Mouse (Mus musculus): ENCODE data around the gene Apmap.
"Not testable (repeated sequence)": the region's sequence is repeated elsewhere in the genome, so short reads cannot be mapped to it uniquely, and the experiment has no call there.

Apmap gene

DNA sequence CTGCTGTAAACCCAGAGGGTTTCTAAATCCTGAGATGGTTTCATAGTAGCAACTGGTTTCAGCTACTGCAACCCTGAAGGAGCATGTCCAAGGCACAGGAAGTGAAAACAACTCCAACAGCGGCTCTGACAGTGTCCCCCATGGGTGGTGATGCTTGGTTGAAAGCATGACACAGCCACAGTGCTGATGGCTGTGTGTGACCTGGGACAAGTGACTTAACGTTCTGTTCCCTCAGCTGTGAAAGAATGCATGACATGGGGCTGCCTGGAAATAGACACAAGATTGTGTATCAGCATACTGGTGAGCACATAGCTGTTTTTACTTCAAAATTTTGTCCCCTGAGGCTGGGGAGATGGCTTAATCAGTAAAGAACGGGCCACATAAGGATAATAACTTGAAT is 13.3 kb upstream of the Apmap start:
- DNase-seq (ENCODE audit: low spot score in 2 of 2): no peak

- DNase-seq (ENCODE audit: low spot score in 2 of 2): no peak
Observed at GRCm38 (mm10) chr2:150610097-150610496, 1.7 kb upstream of the Apmap start.

DNA sequence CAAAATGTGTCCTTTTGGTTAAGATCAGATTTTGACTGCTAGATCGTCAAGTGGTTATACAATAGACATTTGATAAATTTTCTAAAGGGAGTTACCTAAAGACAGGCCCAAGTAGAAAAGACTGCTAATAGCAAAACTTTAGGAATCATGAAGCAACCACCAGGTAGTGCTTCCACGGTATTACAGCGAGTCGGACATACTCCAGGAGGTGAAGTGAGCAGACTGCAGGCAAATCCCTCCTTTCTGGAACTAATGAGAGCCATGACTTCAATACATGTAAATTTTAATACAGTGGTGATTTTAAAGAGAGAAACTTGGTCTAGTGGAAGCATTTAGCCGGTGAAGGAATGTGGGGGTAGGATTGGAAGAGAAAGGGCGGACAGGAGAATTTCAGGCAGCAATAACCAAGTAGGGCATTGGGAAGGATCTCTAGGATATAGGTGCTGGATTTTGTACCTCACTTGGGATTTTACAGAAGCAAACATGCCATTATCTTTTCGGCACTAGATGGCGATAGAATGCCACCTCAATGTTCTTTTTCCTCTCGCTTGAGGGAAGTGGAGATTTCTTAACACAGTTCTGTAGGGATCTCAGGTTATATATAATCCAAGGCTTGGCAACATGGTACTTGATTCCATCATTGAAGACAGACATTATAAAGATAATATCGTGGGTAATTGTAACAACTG is 649 bp upstream of the Apmap start:
- DNase-seq (ENCODE audit: low spot score in 2 of 2): peak; percentile 37 to 63

- no peak for DNase-seq (ENCODE audit: low spot score in 2 of 2)
Observed at GRCm38 (mm10) chr2:150607086-150607485, 1.3 kb downstream of the Apmap start.

DNA sequence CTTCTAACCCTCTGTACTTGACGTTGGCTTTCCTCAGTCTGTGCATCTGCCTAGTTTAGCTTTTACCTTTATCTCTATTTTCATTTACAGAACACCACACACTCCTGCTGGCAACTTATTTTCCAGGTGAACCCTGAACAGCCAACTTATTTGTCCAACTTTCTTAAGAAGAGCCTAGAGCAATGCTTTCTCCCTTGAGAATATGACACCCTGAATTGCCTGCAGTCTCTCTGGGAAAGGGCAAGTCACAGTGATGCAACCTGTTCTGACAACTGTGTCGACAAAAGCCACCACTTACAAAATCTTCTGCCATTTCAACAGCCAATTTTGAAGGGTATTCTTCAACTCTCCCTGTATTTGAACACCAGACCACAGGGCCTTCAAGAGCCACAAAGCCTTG is 3.6 kb downstream of the Apmap start:
- DNase-seq (ENCODE audit: low spot score in 2 of 2): no peak

DNA sequence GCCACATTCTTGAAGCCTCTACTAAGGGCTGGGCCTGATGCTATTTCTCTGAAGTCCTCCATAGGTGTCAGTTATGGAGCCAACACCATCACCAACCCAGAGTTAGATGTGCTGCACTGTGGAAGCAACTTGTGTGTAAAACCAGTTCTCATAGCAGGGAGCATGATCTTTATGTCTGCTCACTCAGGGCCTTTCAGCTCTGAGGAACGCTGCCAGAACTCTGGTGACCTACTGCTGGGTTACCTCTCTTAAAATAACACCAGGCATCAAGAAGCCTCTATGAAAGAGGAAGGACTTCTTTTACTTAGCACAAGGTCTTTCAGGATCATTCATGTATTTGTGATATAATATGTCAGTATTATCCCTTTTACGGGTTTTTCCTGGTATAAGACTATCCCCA is 6.2 kb downstream of the Apmap start:
- DNase-seq (ENCODE audit: low spot score in 2 of 2): no peak

- DNase-seq (ENCODE audit: low spot score in 2 of 2): no peak
Observed at GRCm38 (mm10) chr2:150600263-150600662, 8.1 kb downstream of the Apmap start.

- no peak for DNase-seq (ENCODE audit: low spot score in 2 of 2)
Observed at GRCm38 (mm10) chr2:150595411-150596190, 12.8 kb downstream of the Apmap start.

DNA sequence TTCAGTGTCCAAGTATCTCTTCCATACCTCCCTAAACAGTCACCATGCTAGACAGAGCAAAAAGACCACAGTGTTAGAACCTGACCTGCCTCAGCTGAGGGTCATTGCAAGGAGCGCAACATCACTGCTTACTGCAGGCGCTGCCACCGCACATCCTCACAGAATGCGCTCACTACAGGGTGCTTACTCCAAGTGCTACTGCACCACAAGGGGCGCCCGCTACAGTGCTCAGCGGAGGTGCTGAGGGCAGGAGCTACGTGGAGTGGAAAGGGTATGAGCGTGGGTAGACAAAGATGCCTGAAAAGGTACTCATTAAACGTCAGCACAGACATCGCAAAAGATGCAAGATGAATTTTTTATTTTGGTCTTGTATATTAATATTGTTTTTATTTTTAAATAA is 19.3 kb downstream of the Apmap start:
- DNase-seq (ENCODE audit: low spot score in 2 of 2): no peak

DNA sequence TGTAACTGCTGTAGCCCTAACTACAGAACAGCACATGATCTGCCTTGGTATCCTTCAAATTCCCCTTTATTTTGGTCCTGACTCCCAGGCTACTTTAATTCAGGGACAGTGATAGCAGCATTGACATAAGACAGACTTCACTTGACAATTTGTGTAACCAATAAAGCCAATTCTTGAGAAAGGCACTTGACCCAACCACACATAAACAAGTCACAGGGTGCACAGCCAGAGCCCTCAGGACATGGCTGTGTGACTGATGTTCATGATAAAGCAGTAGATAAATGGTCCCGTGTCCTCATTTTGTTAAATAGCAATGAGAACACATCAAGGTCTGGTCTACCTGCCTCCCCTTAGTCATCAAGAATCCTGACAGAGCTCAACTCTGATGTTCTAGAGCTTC is 28.7 kb downstream of the Apmap start:
- no peak for DNase-seq (ENCODE audit: low spot score in 2 of 2)

DNA sequence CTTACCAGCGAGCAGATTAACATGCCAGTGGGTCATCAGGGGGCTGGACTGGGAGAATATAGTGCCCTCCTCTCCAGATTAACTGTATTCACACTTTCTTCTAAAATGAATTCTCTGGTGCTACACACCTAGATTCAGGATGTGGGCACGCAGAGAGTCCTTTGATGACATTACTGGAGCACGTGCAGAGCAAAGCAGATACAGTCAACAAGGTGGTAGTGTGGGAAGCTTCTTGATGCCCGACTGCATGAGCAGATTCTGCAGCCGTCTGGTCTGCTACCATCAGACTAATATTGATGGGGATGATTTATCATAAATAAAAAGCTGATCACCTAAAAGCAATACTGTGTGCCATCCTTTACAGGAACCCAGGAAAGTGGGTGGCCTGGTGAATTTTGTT is 29.8 kb downstream of the Apmap start:
- no peak for DNase-seq (ENCODE audit: low spot score in 2 of 2)

DNA sequence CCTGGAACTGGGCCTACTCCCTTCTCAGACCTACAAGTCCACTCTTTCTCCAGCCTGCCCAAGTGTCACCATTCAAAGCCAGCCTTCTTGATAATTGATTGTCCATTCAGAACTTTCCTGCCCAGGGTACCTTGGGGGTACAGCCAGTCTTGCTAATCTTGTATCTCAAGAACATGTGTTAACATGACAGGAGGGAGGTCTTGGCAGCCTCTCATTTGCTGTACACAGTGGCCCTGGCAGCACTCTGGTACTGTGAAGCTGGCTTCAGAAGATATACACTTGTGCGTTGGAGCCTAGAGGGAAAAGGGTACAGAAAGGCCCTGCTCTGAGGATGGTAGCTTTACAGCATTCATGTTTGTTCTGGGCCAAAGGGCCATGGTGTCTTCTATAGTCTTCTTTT is 32.1 kb downstream of the Apmap start:
- no peak for DNase-seq (ENCODE audit: low spot score in 2 of 2)

- DNase-seq (ENCODE audit: low spot score in 2 of 2): no peak
Observed at GRCm38 (mm10) chr2:150572463-150572862, 35.9 kb downstream of the Apmap start.

GRCm38 (mm10) chr2:150570761-150571160 is 37.6 kb downstream of the Apmap start:
- no peak for DNase-seq (ENCODE audit: low spot score in 2 of 2)

GRCm38 (mm10) chr2:150569847-150570590 is 38.3 kb downstream of the Apmap start, which contains the start of gene Cst7:
Gene Cst7, plus strand, starts transcription at chr2:150570415.
- peak in 1 of 2 experiments; percentile 27 for DNase-seq (ENCODE audit: low spot score in 2 of 2)

DNA sequence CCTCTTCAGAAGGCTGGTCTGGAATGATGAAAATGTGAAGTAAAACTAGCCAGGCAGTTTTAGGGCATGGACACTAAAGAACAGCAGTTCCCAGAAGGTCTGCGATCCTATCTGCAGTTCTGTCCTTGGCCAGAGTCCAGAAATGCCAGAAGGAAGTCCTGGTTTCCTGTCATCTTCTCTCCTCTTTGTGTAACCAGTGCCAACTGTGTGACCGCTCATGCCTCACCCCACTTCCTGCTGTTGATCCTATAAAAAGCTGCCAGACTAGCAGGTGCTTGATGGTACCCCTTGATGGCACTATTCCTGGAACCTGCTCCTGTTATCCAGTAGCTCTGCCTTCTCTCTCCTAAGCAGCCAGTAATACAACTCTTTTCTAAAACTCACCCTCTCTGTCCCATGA is 41.3 kb downstream of the Apmap start:
- DNase-seq (ENCODE audit: low spot score in 2 of 2): no peak

DNA sequence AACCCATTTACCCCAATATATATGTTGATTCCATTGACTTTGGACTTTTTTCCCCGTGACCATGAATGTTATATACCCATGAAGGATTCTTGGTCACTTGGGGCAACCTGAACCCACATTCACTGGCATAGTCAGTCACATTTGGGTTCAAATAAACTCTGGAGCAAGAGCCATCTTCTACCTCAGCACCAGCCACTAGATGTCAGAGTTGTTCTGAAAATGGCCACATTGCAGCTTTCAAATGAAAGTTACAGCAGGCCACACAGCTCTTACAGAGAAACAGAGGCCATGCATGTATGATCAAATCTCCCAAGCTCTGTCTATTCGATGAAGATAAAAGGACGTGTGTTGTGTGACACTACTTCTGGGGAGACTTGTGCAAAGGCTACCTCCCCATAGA is 49.8 kb downstream of the Apmap start:
- peak in 1 of 2 experiments; percentile 40 for DNase-seq (ENCODE audit: low spot score in 2 of 2)

DNA sequence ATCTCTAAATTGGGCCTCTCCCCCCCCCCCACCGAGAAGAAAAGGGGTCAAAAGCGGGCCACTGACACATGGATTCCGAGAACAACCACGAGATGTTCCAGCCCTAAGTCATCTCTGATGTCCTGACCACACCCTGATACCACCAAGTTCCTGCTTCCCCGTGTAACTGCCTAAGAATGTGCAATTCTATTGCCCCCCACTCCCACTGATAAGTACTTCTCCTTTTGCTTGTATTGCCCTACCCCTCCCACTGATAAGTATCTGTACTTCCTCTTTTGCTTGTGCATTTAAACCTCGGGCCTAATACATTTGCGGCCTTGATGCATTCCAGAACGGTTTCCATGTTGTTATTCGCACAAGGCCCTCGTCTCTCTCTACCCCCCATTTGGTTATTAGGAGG is 58.8 kb downstream of the Apmap start:
- not testable (repeated sequence) for DNase-seq (ENCODE audit: low spot score in 2 of 2)

All from spleen, postnatal 10 days (tissue).